Mouse (Mus musculus) Patski (cell line): ENCODE results near the gene Slk. TPM values are rescaled to one million over a fixed set of nuclear protein-coding genes. Genes with fewer than 3 reads are reported as not detected.

ENCODE experiments used
- ATAC-seq: fragments of 100-300 bp; one replicate; pipeline ENCODE4 v1.8.0; 2021
- CTCF ChIA-PET: fragments of 350-600 bp; sonication (Branson Sonifier 250); formaldehyde crosslinking; loops from one replicate; lab custom pipeline; 2022; ENCODE audit warnings: inconsistent platforms; lab: Charles Lee
- POLR2A ChIA-PET: fragments of 350-600 bp; sonication (Branson Sonifier 250); formaldehyde crosslinking; loops from one replicate; lab custom pipeline; 2022; ENCODE audit warnings: antibody characterized with exemption, inconsistent platforms; lab: Charles Lee
- DNase-seq: peaks from one replicate; pipeline ENCODE4 v3.0.0-alpha.2; 2011; ENCODE audit warnings: low read depth, low spot score
- H3K27me3 ChIP-seq: fragments of 371-371 bp; one replicate; pipeline ENCODE4 v1.5.1; 2021
- CTCF ChIP-seq: fragments of 100-300 bp; IDR thresholded peaks from one replicate; pipeline ENCODE4 v1.5.1; 2021
- in situ Hi-C: fragments of 300-500 bp; cut with MboI; formaldehyde crosslinking; loops from 3 replicates; pipeline ENCODE4 v1.11.1; 2018; ENCODE audit warnings: low pct_unique_long_range_greater_than_20kb, mixed read lengths
- polyA plus RNA-seq: library from polyadenylated mRNA; unstranded; gene quantifications from one replicate; pipeline ENCODE4 v1.2.3, GENCODE M21; 2021

The Slk gene
- polyA plus RNA-seq, 1 experiment from 2014 or later: 50.5 TPM

DNA sequence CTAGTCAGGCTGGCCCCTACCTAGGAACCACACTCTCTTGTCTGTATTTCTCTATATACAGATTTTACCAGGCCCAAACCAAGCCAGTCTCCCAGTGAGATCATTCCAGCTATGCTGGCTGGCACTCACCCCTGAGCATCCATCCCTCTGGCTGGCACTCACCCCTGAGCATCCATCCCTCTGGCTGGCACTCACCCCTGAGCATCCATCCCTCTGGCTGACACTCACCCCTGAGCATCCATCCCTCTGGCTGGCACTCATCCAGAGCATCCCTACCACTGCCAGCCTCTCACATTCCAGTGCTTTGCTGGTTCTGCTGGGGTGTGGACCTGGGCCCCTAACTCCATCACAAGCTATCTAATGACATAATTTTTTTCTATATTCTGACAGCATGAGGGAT lies 34.0 kb upstream of the Slk start:
- DNase-seq (no peak), ATAC-seq (no peak)
- CTCF ChIA-PET: no interaction called here
- in situ Hi-C loops: no loop called here
- no peak for TF ChIP-seq CTCF
- H3K27me3 ChIP-seq: no peaks in the 10 kb centered on the region
- POLR2A ChIA-PET: no interaction called here

- DNase-seq (no peak), ATAC-seq (no peak)
- ChIA-PET CTCF (interaction anchor here (1.1 to 1.7 kb wide), 4 partner anchors 11 to 15 kb away, joined by 4 to 5 read pairs (median 4); no protein-coding TSS in a partner anchor), POLR2A (no interaction called here)
- H3K27me3 ChIP-seq: no peaks in the 10 kb centered on the region
- in situ Hi-C loops: no loop called here
- no peak for TF ChIP-seq CTCF
Observed at GRCm38 (mm10) chr19:47548432-47549076, 30.9 kb upstream of the Slk start.

DNA sequence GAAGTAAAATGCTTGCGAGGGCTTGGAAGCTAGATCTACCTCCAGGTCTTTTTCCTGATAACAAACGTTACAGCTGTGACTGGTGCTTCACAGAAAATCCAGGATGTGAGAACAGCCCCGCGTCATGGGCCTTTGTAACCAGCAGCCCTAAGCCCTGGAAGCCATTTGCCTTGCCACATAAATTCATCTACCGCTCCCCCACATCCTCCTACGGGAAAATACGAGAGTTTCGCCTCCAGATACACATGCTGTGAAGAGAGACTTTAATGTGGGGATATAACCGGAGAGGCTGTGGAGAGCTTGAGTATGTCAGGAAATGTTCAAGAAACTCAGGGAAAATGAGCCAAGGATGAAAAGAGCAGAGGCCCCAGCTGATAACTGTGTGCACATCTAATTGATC lies 30.3 kb upstream of the Slk start:
- POLR2A ChIA-PET: no interaction called here
- TF ChIP-seq CTCF: no peak
- ATAC-seq (no peak), DNase-seq (no peak)
- in situ Hi-C loops: no loop called here
- no peaks in the 10 kb centered on the region for H3K27me3 ChIP-seq
- CTCF ChIA-PET: interaction anchor here (1.1 to 1.7 kb wide), 4 partner anchors 10 to 15 kb away, joined by 4 to 5 read pairs (median 4); no protein-coding TSS in a partner anchor

- ATAC-seq (no peak), DNase-seq (no peak)
- in situ Hi-C loops: no loop called here
- TF ChIP-seq CTCF: no peak
- H3K27me3 ChIP-seq: no peaks in the 10 kb centered on the region
- CTCF ChIA-PET: interaction anchor here (1.1 to 1.7 kb wide), 4 partner anchors 10 to 15 kb away, joined by 4 to 5 read pairs (median 4); no protein-coding TSS in a partner anchor
- POLR2A ChIA-PET: no interaction called here
Observed at GRCm38 (mm10) chr19:47549584-47549983, 29.9 kb upstream of the Slk start.

DNA sequence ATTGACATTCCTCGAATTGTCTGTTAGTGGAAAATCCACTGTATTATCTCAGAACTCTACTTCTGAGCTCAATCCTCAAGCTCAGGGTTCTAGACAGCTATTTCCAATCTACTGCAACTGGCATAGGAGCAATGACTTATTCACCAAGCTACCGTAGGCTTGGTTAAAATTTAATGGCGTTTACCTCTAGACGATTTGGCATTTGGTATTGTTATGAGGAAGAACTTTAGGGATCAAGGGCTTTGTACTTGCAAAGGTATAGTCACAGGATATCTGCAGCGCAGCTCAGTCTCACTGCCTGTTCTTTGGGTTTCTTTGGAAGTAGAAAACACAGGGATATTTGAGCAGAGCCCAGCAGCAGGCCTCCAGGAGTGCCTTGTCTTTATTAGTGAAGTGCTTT lies 20.3 kb upstream of the Slk start:
- ATAC-seq (no peak), DNase-seq (no peak)
- H3K27me3 ChIP-seq: peaks cover 3% of the 10 kb centered on the region
- in situ Hi-C loops: no loop called here
- ChIA-PET POLR2A (no interaction called here), CTCF (interaction anchor here (1.0 to 1.2 kb wide), 3 partner anchors 10 to 23 kb away, joined by 3 to 5 read pairs (median 3); no protein-coding TSS in a partner anchor)
- TF ChIP-seq CTCF: no peak

- POLR2A ChIA-PET: no interaction called here
- no peak for TF ChIP-seq CTCF
- H3K27me3 ChIP-seq: peaks cover 3% of the 10 kb centered on the region
- CTCF ChIA-PET: interaction anchor here (1.0 to 1.2 kb wide), 4 partner anchors 8 to 22 kb away, joined by 3 to 5 read pairs (median 3); no protein-coding TSS in a partner anchor
- no peak for DNase-seq
- in situ Hi-C loops: no loop called here
- ATAC-seq: no peak
Observed at GRCm38 (mm10) chr19:47559751-47560512, 19.5 kb upstream of the Slk start.

- in situ Hi-C loops: no loop called here
- DNase-seq (no peak), ATAC-seq (no peak)
- CTCF ChIA-PET: interaction anchor here (1.1 kb wide), 1 partner anchor 9 kb away, joined by 3 read pairs; no protein-coding TSS in a partner anchor
- POLR2A ChIA-PET: no interaction called here
- H3K27me3 ChIP-seq: peaks cover 3% of the 10 kb centered on the region
- TF ChIP-seq CTCF: no peak
Observed at GRCm38 (mm10) chr19:47560544-47561161, 18.8 kb upstream of the Slk start.

DNA sequence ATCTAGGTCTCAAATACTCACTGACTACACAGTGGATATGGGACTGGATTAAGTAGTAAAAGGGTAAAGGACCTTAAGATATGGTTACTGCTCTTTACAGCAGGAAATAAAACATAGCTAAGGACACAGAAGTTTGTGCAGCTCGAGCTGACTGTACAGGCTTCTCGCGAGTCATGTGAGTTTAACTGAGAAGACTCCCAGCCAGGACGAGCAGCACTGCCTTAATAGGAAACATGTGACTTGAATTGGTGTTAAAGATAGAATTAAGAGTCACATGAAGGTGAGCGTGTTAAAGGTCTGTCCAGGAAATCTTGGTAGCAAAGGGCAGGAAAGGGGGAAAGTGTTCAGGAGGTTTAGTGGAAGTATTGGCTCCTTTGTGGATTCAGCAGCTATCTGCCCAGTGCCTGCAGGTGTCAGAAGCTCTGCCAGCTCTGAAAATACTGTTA lies 17.5 kb upstream of the Slk start:
- ChIA-PET POLR2A (no interaction called here), CTCF (interaction anchor here (0.6 to 1.5 kb wide), 4 partner anchors 13 to 153 kb away, joined by 3 to 4 read pairs (median 3); no protein-coding TSS in a partner anchor)
- H3K27me3 ChIP-seq: peaks cover 3% of the 10 kb centered on the region
- in situ Hi-C loops: no loop called here
- TF ChIP-seq CTCF: no peak
- ATAC-seq (no peak), DNase-seq (no peak)

DNA sequence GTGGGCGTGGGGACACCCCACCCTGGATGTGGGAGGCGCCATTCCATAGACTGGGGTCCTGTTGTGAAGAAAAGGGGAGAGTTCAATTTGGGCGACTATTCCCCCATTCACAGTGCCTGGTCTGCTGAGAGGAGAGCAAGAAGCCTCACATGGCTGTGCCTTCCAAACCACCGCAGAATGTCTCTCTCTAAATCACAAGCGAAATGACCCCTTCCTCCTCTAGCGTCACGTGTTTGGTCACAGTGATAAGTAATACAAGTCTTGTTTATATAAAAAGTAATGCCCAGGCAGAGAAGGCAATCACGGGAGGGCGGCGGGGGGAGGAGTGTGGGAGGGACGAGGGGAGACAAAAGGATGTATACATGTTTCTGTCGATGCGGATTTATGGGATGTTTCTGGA lies 15.8 kb upstream of the Slk start:
- in situ Hi-C loops: no loop called here
- TF ChIP-seq CTCF: no peak
- POLR2A ChIA-PET: no interaction called here
- ATAC-seq (no peak), DNase-seq (no peak)
- CTCF ChIA-PET: interaction anchor here (1.9 kb wide), 1 partner anchor 14 kb away, joined by 4 read pairs; no protein-coding TSS in a partner anchor
- peaks cover 3% of the 10 kb centered on the region for H3K27me3 ChIP-seq

DNA sequence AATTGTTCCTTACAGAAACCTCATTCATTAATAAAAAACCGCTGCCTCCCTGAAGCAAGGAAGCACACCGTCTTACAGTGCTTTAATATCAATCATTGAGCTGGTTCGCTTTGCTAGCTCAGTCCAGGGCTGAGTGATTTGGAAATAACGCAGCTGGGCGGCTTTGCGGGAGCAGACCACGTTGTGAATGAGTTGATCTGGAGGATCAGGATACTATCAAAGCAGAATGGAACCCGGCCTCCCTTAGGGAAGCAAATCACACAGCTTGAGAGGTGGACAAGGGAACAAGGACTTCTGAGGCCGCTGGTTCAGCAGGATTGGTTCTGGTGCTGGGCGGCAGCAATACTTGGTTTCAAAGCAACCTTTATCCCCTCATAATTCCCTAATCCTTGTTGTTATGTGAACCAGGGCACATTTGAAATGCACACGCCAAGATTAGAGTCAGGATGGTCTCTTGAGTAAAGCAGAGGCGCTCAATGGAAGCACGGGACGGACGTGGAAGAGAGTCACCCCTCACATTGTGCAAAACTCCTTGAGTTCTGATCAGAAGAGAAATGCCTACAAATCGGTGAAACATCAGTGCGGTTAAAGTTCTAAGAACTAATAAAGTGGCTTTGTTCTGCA lies 14.3 kb upstream of the Slk start:
- DNase-seq (no peak), ATAC-seq (no peak)
- no peak for TF ChIP-seq CTCF
- POLR2A ChIA-PET: no interaction called here
- in situ Hi-C loops: no loop called here
- CTCF ChIA-PET: no interaction called here
- peaks cover 3% of the 10 kb centered on the region for H3K27me3 ChIP-seq
